Mouse (Mus musculus) heart, embryonic 13.5 days (tissue): Measurements from ENCODE around the gene Gast. TPM values are rescaled to one million over a fixed set of nuclear protein-coding genes. Genes with fewer than 3 reads are reported as not detected.
A peak's percentile ranks its signal among the peaks of the same experiment; 100 is the strongest.
"Not testable (repeated sequence)": the region's sequence is repeated elsewhere in the genome, so short reads cannot be mapped to it uniquely, and the experiment has no call there.

Experiments used
- ATAC-seq: fragments of 200-750 bp; cut with Nextera tagmentation; 2 replicates; pipeline ENCODE4 v1.8.0; 2017; ENCODE audit warnings: moderate TSS enrichment; ENCODE audit not compliant: insufficient number of reproducible peaks, low FRiP score, low TSS enrichment; ENCODE audit errors: extremely low read depth
- H3K27ac ChIP-seq: fragments of 300-500 bp; sonication (generic); replicated peaks from 2 replicates; pipeline ENCODE4 v1.5.1; 2015; ENCODE audit warnings: moderate library complexity, mild to moderate bottlenecking, inconsistent platforms
- H3K27me3 ChIP-seq: fragments of 300-500 bp; sonication (generic); replicated peaks from 2 replicates; pipeline ENCODE4 v1.6.1; 2015; ENCODE audit warnings: mild to moderate bottlenecking, inconsistent platforms
- H3K36me3 ChIP-seq: fragments of 300-500 bp; sonication (generic); 2 replicates; pipeline ENCODE4 v1.6.1; 2015; ENCODE audit warnings: mild to moderate bottlenecking, inconsistent platforms
- H3K4me1 ChIP-seq: fragments of 300-500 bp; sonication (generic); 2 replicates; pipeline ENCODE4 v1.6.1; 2015; ENCODE audit warnings: inconsistent platforms
- H3K4me2 ChIP-seq: fragments of 300-500 bp; sonication (generic); 2 replicates; pipeline ENCODE4 v1.6.1; 2015; ENCODE audit warnings: inconsistent platforms, mild to moderate bottlenecking, moderate library complexity
- H3K4me3 ChIP-seq: fragments of 300-500 bp; sonication (generic); 2 replicates; pipeline ENCODE4 v1.5.1; 2015; ENCODE audit warnings: moderate library complexity, mild to moderate bottlenecking, inconsistent platforms
- H3K9ac ChIP-seq: fragments of 300-500 bp; sonication (generic); 2 replicates; pipeline ENCODE4 v1.6.1; 2015; ENCODE audit warnings: inconsistent platforms, mild to moderate bottlenecking, moderate library complexity
- H3K9me3 ChIP-seq: fragments of 300-500 bp; sonication (generic); 2 replicates; pipeline ENCODE4 v1.6.1; 2016; ENCODE audit warnings: inconsistent platforms
- WGBS: fragments of 180-500 bp; shearing (Covaris S2); methylation state at CpG from one replicate; pipeline ENCODE4 v1.1.7; 2015; ENCODE audit warnings: mixed read lengths; 5-methylcytosine and 5-hydroxymethylcytosine counted together
- polyA plus RNA-seq: library from polyadenylated mRNA; unstranded; fragments of >200 nt; fragmentation: Nextera tagmentation; extraction: Ambion mirVana; gene quantifications from 2 replicates; pipeline ENCODE4 v1.2.1, GENCODE M21; 2015

Gene Gast
- polyA plus RNA-seq, 1 experiment from 2014 or later = not detected

- 29% methylated on average over 10 of the region's 10 CpGs for WGBS
- no peaks in the 10 kb centered on the region for H3K36me3 ChIP-seq
- H3K9me3 ChIP-seq = no peaks in the 10 kb centered on the region
- no peak overlapping the region; the same call in 1 of the 2 replicates for H3K4me2 ChIP-seq
- H3K27me3 ChIP-seq = peaks cover 62% of the 10 kb centered on the region
- peak overlapping the region; percentile 41; the same call in 1 of the 2 replicates for H3K9ac ChIP-seq
- ATAC-seq = no peak
- peaks cover 6% of the 10 kb centered on the region for H3K4me1 ChIP-seq
- no peak overlapping the region for H3K27ac ChIP-seq
- no peak overlapping the region for H3K4me3 ChIP-seq
These were observed 18.1 kb downstream of the Gast start for GRCm38 (mm10) chr11:100352076-100352857.

GRCm38 (mm10) chr11:100355151-100355951 is 21.1 kb downstream of the Gast start:
- no peaks in the 10 kb centered on the region for H3K36me3 ChIP-seq
- peaks cover 6% of the 10 kb centered on the region for H3K4me1 ChIP-seq
- H3K9ac ChIP-seq = peak overlapping the region; percentile 83
- WGBS = under 1% methylated on average over 53 of the region's 54 CpGs
- no peak for ATAC-seq
- H3K27me3 ChIP-seq = peaks cover 88% of the 10 kb centered on the region
- H3K27ac ChIP-seq = no peak overlapping the region
- peak overlapping the region; percentile 66 for H3K4me3 ChIP-seq
- H3K9me3 ChIP-seq = no peaks in the 10 kb centered on the region
- H3K4me2 ChIP-seq = peak overlapping the region; percentile 100

- H3K4me3 ChIP-seq = peak within 1 kb of the TSS; percentile 66
- peak; percentile 34; the same call in 1 of the 2 replicates for ATAC-seq
- H3K27me3 ChIP-seq = peaks cover 88% of the 10 kb centered on the region
- H3K36me3 ChIP-seq = no peaks in the 10 kb centered on the region
- H3K9ac ChIP-seq = peak within 1 kb of the TSS; percentile 83
- H3K27ac ChIP-seq = no peak within 1 kb of the TSS
- peaks cover 6% of the 10 kb centered on the region for H3K4me1 ChIP-seq
- peak within 1 kb of the TSS; percentile 100 for H3K4me2 ChIP-seq
- no peaks in the 10 kb centered on the region for H3K9me3 ChIP-seq
- 3% methylated on average over 49 of the region's 49 CpGs for WGBS
These were observed 22.0 kb downstream of the Gast start, which contains the start of gene Hap1 for GRCm38 (mm10) chr11:100355972-100356818. Gene Hap1, minus strand, starts transcription at chr11:100356128.

GRCm38 (mm10) chr11:100356819-100357211 is 22.6 kb downstream of the Gast start:
- H3K36me3 ChIP-seq = no peaks in the 10 kb centered on the region
- H3K9me3 ChIP-seq = no peaks in the 10 kb centered on the region
- H3K4me2 ChIP-seq = peak overlapping the region; percentile 100
- H3K4me3 ChIP-seq = peak overlapping the region; percentile 66
- no peak overlapping the region for H3K27ac ChIP-seq
- no peak for ATAC-seq
- 26% methylated on average over 9 of the region's 9 CpGs for WGBS
- H3K4me1 ChIP-seq = peaks cover 6% of the 10 kb centered on the region
- peaks cover 83% of the 10 kb centered on the region for H3K27me3 ChIP-seq
- peak overlapping the region; percentile 83 for H3K9ac ChIP-seq

GRCm38 (mm10) chr11:100357408-100357807 is 23.2 kb downstream of the Gast start:
- no peak overlapping the region for H3K27ac ChIP-seq
- WGBS = 52% methylated on average over 5 of the region's 5 CpGs
- ATAC-seq = no peak
- H3K36me3 ChIP-seq = no peaks in the 10 kb centered on the region
- H3K4me3 ChIP-seq = no peak overlapping the region
- H3K9ac ChIP-seq = no peak overlapping the region
- H3K4me1 ChIP-seq = peaks cover 3% of the 10 kb centered on the region; the same call in 1 of the 2 replicates
- H3K4me2 ChIP-seq = no peak overlapping the region
- H3K27me3 ChIP-seq = peaks cover 81% of the 10 kb centered on the region
- H3K9me3 ChIP-seq = no peaks in the 10 kb centered on the region

- Histone ChIP-seq H3K27me3 (peaks cover 58% of the 10 kb centered on the region), H3K9ac (no peak overlapping the region), H3K4me3 (no peak overlapping the region), H3K4me1 (peaks cover 6% of the 10 kb centered on the region), H3K36me3 (no peaks in the 10 kb centered on the region), H3K27ac (no peak overlapping the region), H3K9me3 (no peaks in the 10 kb centered on the region), H3K4me2 (no peak overlapping the region)
- ATAC-seq = no peak
- WGBS = 68% methylated on average over 6 of the region's 6 CpGs
These were observed 26.0 kb downstream of the Gast start for GRCm38 (mm10) chr11:100360175-100360574.

GRCm38 (mm10) chr11:100361059-100361458 is 26.9 kb downstream of the Gast start:
- not testable (repeated sequence) for H3K36me3 ChIP-seq, ATAC-seq, H3K27ac ChIP-seq

GRCm38 (mm10) chr11:100362209-100362978 is 28.2 kb downstream of the Gast start:
- WGBS = 11% methylated on average over 8 of the region's 8 CpGs
- no peak overlapping the region for H3K9ac ChIP-seq
- ATAC-seq = no peak
- H3K27me3 ChIP-seq = peaks cover 36% of the 10 kb centered on the region
- peaks cover 6% of the 10 kb centered on the region for H3K4me1 ChIP-seq
- H3K4me2 ChIP-seq = no peak overlapping the region
- H3K9me3 ChIP-seq = no peaks in the 10 kb centered on the region
- H3K27ac ChIP-seq = no peak overlapping the region
- H3K36me3 ChIP-seq = no peaks in the 10 kb centered on the region
- no peak overlapping the region for H3K4me3 ChIP-seq

More at GRCm38 (mm10) chr11:100361059-100361458, 26.9 kb downstream of the Gast start:
- not testable (repeated sequence) for H3K4me1 ChIP-seq, H3K4me3 ChIP-seq, H3K4me2 ChIP-seq, H3K9me3 ChIP-seq, H3K9ac ChIP-seq
- WGBS = 20% methylated on average over 1 of the region's 13 CpGs
- H3K27me3 ChIP-seq = peaks cover 49% of the 10 kb centered on the region

- 16% methylated on average over 12 of the region's 12 CpGs for WGBS
These were observed 28.9 kb downstream of the Gast start for GRCm38 (mm10) chr11:100362979-100363562.

GRCm38 (mm10) chr11:100369145-100369544 is 34.9 kb downstream of the Gast start:
- ATAC-seq = no peak
- WGBS = 48% methylated on average over 7 of the region's 7 CpGs
- no peak overlapping the region for H3K9ac ChIP-seq
- no peaks in the 10 kb centered on the region for H3K9me3 ChIP-seq
- 0 out of 2 replicates have a peak, but pooled peaks cover 2% of the 10 kb centered on the region for H3K27me3 ChIP-seq
- peaks cover 57% of the 10 kb centered on the region for H3K36me3 ChIP-seq
- H3K4me2 ChIP-seq = no peak overlapping the region
- H3K4me1 ChIP-seq = peaks cover 13% of the 10 kb centered on the region
- no peak overlapping the region for H3K27ac ChIP-seq
- H3K4me3 ChIP-seq = no peak overlapping the region

More at GRCm38 (mm10) chr11:100362979-100363562, 28.9 kb downstream of the Gast start:
- H3K4me1 ChIP-seq = peaks cover 6% of the 10 kb centered on the region
- no peak; the same call in 1 of the 2 replicates for ATAC-seq
- no peak overlapping the region for H3K27ac ChIP-seq
- no peak overlapping the region for H3K9ac ChIP-seq
- no peaks in the 10 kb centered on the region for H3K9me3 ChIP-seq
- no peak overlapping the region for H3K4me2 ChIP-seq
- no peaks in the 10 kb centered on the region for H3K36me3 ChIP-seq
- H3K27me3 ChIP-seq = peaks cover 30% of the 10 kb centered on the region
- no peak overlapping the region for H3K4me3 ChIP-seq
